7 mouse cellular contexts compared by ENCODE assay signal in genomic region chr2:75055187-75055543, GRCm38 (mm10).
DNase-seq lines count a peak whose midpoint lies in the region; ATAC-seq and TF ChIP-seq lines count a peak whose summit lies in the region.

No protein-coding gene starts in this region.

- H3K27ac ChIP-seq in liver, embryonic 16.5 days (ENCODE audit: low read length) = no peak overlapping the region
- H3K27ac ChIP-seq in olfactory bulb, adult 2 months (ENCODE audit: insufficient read depth, low read depth, low read length) = no peak overlapping the region

- TF ChIP-seq POLR2A in olfactory bulb, adult 2 months (IDR thresholded peaks at IDR 0.05; ENCODE audit: insufficient read depth, low read depth, low read length) = no peak

- no peak overlapping the region for H3K4me3 ChIP-seq in liver, embryonic 16.5 days (ENCODE audit: low read depth, low read length)
- peak overlapping the region; percentile 33 for H3K4me3 ChIP-seq in olfactory bulb, adult 2 months (ENCODE audit: insufficient read depth, low read depth, low read length)

- no peaks in the 10 kb centered on the region for H3K4me1 ChIP-seq in liver, embryonic 16.5 days (ENCODE audit: control insufficient read depth, low read depth, low read length)
- H3K4me1 ChIP-seq in olfactory bulb, adult 2 months (ENCODE audit: control insufficient read depth, insufficient read depth, low read length) = peaks cover 6% of the 10 kb centered on the region

- ATAC-seq in liver, embryonic 16.5 days (ENCODE audit: low read depth) = no peak

- TF ChIP-seq CTCF in olfactory bulb, adult 2 months (IDR thresholded peaks at IDR 0.05; ENCODE audit: insufficient read depth, low read depth, low read length) = no peak

- no peaks in the 10 kb centered on the region for H3K36me3 ChIP-seq in liver, embryonic 16.5 days (ENCODE audit: control insufficient read depth, insufficient read depth)

- WGBS in liver, embryonic 16.5 days (ENCODE audit: insufficient replicate concordance) = 3% methylated on average over 6 of the region's 6 CpGs
- under 1% methylated on average over 6 of the region's 6 CpGs for WGBS in olfactory bulb, adult 2 months

- H3K27me3 ChIP-seq in liver, embryonic 16.5 days (ENCODE audit: control insufficient read depth, insufficient read depth, low read depth, low read length) = peaks cover 4% of the 10 kb centered on the region

- peak; percentile 47 to 56 for DNase-seq in B cell, adult 2 months
- peak; percentile 47 for DNase-seq in ES-CJ7 (ENCODE audit: low read depth, low spot score)
- peak; percentile 14 for DNase-seq in cerebellum, adult 9-11 months
- DNase-seq in heart, adult 18-20 months = peak; percentile 27 to 80
- DNase-seq in kidney, adult 8-10 months = peak; percentile 26 to 30

- no peak overlapping the region for H3K9ac ChIP-seq in liver, embryonic 16.5 days (ENCODE audit: low read depth, low read length)

- no peaks in the 10 kb centered on the region for H3K9me3 ChIP-seq in liver, embryonic 16.5 days (replicated peaks; ENCODE audit: control insufficient read depth, low read length)

- peak overlapping the region; percentile 26; the same call in 1 of the 2 replicates for H3K4me2 ChIP-seq in liver, embryonic 16.5 days (ENCODE audit: low read depth, low read length)
